Mouse (Mus musculus) gastrocnemius, adult 2 months (tissue): ENCODE measurements around the gene Psmc1. TPM values are rescaled to one million over a fixed set of nuclear protein-coding genes. Genes with fewer than 3 reads are reported as not detected.

Experiments
- DNase-seq: peaks from one replicate; pipeline ENCODE4 v3.0.0; 2022
- H3K27ac ChIP-seq: fragments of 200-600 bp; 2 replicates; pipeline ENCODE4 v1.8.1; 2022; ENCODE audit warnings: mild to moderate bottlenecking
- H3K4me3 ChIP-seq: fragments of 200-600 bp; 2 replicates; pipeline ENCODE4 v1.8.1; 2022; ENCODE audit warnings: mild to moderate bottlenecking, moderate library complexity
- CTCF ChIP-seq: fragments of 200-600 bp; IDR thresholded peaks from 2 replicates; pipeline ENCODE4 v1.8.1; 2022; ENCODE audit warnings: antibody characterized with exemption, mild to moderate bottlenecking, moderate library complexity
- intact Hi-C: fragments of 180-260 bp; cut with DNase I; formaldehyde crosslinking; loops from one replicate; pipeline ENCODE4 v1.15.1; 2025
- total RNA-seq, 2 experiments: library from RNA; stranded (reverse); gene quantifications; 2 replicates each; pipeline ENCODE4 v1.2.3; 2021

Gene Psmc1
- total RNA-seq, 2 experiments from 2014 or later, result 128 to 151 TPM

- intact Hi-C loops, result loop anchor here (1.0 kb wide), 1 partner anchor 17 kb away; no protein-coding TSS in a partner anchor
- TF ChIP-seq CTCF, result no peak
- no peak overlapping the region for H3K4me3 ChIP-seq
- no peak for DNase-seq
- peak overlapping the region; percentile 68 for H3K27ac ChIP-seq
Measured at GRCm38 (mm10) chr12:100127866-100128480, 18.0 kb downstream of the Psmc1 start.

GRCm38 (mm10) chr12:100128522-100128921, 18.6 kb downstream of the Psmc1 start:
- no peak for DNase-seq
- TF ChIP-seq CTCF, result no peak
- peak overlapping the region; percentile 68 for H3K27ac ChIP-seq
- H3K4me3 ChIP-seq, result no peak overlapping the region
- intact Hi-C loops, result loop anchor here (1.0 kb wide), 1 partner anchor 17 kb away; no protein-coding TSS in a partner anchor

- TF ChIP-seq CTCF, result no peak
- Histone ChIP-seq H3K4me3 (no peak overlapping the region), H3K27ac (peak overlapping the region; percentile 68)
- intact Hi-C loops, result loop anchor here (1.0 kb wide), 1 partner anchor 16 kb away; no protein-coding TSS in a partner anchor
- DNase-seq, result no peak
Measured at GRCm38 (mm10) chr12:100128961-100129360, 19.0 kb downstream of the Psmc1 start.

GRCm38 (mm10) chr12:100131167-100131566, 21.2 kb downstream of the Psmc1 start:
- H3K4me3 ChIP-seq, result no peak overlapping the region
- intact Hi-C loops, result no loop called here
- DNase-seq, result no peak
- H3K27ac ChIP-seq, result no peak overlapping the region
- no peak for TF ChIP-seq CTCF

GRCm38 (mm10) chr12:100131655-100132054, 21.7 kb downstream of the Psmc1 start:
- TF ChIP-seq CTCF, result peak; percentile 80
- intact Hi-C loops, result no loop called here
- DNase-seq, result peak; percentile 72
- Histone ChIP-seq H3K27ac (no peak overlapping the region), H3K4me3 (no peak overlapping the region)

- no peak for DNase-seq
- intact Hi-C loops, result no loop called here
- no peak overlapping the region for H3K27ac ChIP-seq
- TF ChIP-seq CTCF, result no peak
- no peak overlapping the region for H3K4me3 ChIP-seq
Measured at GRCm38 (mm10) chr12:100134395-100134936, 24.5 kb downstream of the Psmc1 start.

- H3K27ac ChIP-seq, result no peak overlapping the region
- TF ChIP-seq CTCF, result no peak
- intact Hi-C loops, result no loop called here
Measured at GRCm38 (mm10) chr12:100135117-100135516, 25.2 kb downstream of the Psmc1 start.

GRCm38 (mm10) chr12:100142848-100143523, 33.0 kb downstream of the Psmc1 start:
- DNase-seq, result no peak
- intact Hi-C loops, result no loop called here
- Histone ChIP-seq H3K27ac (no peak overlapping the region), H3K4me3 (no peak overlapping the region)
- TF ChIP-seq CTCF, result no peak

More at GRCm38 (mm10) chr12:100135117-100135516, 25.2 kb downstream of the Psmc1 start:
- DNase-seq, result no peak
- no peak overlapping the region for H3K4me3 ChIP-seq

GRCm38 (mm10) chr12:100143737-100144136, 33.8 kb downstream of the Psmc1 start:
- Histone ChIP-seq H3K4me3 (no peak overlapping the region), H3K27ac (no peak overlapping the region)
- intact Hi-C loops, result no loop called here
- no peak for DNase-seq
- TF ChIP-seq CTCF, result no peak

- intact Hi-C loops, result no loop called here
- Histone ChIP-seq H3K4me3 (no peak overlapping the region), H3K27ac (no peak overlapping the region)
- DNase-seq, result no peak
- no peak for TF ChIP-seq CTCF
Measured at GRCm38 (mm10) chr12:100144269-100144668, 34.3 kb downstream of the Psmc1 start.

GRCm38 (mm10) chr12:100152466-100152865, 42.5 kb downstream of the Psmc1 start:
- intact Hi-C loops, result no loop called here

GRCm38 (mm10) chr12:100159261-100159975, 49.5 kb downstream of the Psmc1 start, which contains the start of gene Nrde2:
Gene Nrde2 (minus strand): TSS chr12:100159653.
- no peak; the same call in none of the 2 replicates for TF ChIP-seq CTCF
- DNase-seq, result peak; percentile 92
- H3K27ac ChIP-seq, result peak within 1 kb of the TSS; percentile 96
- intact Hi-C loops, result loop anchor here (1.0 kb wide), 1 partner anchor 28 kb away; no protein-coding TSS in a partner anchor
- peak within 1 kb of the TSS; percentile 89 for H3K4me3 ChIP-seq

More at GRCm38 (mm10) chr12:100152466-100152865, 42.5 kb downstream of the Psmc1 start:
- H3K27ac ChIP-seq, result no peak overlapping the region
- TF ChIP-seq CTCF, result no peak
- H3K4me3 ChIP-seq, result no peak overlapping the region
- no peak for DNase-seq
